Mouse (Mus musculus) frontal cortex, postnatal 25 days (tissue): ENCODE results near the gene Amph.
A peak's percentile ranks its signal among the peaks of the same experiment; 100 is the strongest.
"Not testable (repeated sequence)": the region's sequence is repeated elsewhere in the genome, so short reads cannot be mapped to it uniquely, and the experiment has no call there.

ENCODE experiments used
- DNase-seq, 2 experiments: peaks; one replicate each; pipeline ENCODE4 v3.0.0; 2022; ENCODE audit warnings: low spot score in 2 of 2

The Amph gene

DNA sequence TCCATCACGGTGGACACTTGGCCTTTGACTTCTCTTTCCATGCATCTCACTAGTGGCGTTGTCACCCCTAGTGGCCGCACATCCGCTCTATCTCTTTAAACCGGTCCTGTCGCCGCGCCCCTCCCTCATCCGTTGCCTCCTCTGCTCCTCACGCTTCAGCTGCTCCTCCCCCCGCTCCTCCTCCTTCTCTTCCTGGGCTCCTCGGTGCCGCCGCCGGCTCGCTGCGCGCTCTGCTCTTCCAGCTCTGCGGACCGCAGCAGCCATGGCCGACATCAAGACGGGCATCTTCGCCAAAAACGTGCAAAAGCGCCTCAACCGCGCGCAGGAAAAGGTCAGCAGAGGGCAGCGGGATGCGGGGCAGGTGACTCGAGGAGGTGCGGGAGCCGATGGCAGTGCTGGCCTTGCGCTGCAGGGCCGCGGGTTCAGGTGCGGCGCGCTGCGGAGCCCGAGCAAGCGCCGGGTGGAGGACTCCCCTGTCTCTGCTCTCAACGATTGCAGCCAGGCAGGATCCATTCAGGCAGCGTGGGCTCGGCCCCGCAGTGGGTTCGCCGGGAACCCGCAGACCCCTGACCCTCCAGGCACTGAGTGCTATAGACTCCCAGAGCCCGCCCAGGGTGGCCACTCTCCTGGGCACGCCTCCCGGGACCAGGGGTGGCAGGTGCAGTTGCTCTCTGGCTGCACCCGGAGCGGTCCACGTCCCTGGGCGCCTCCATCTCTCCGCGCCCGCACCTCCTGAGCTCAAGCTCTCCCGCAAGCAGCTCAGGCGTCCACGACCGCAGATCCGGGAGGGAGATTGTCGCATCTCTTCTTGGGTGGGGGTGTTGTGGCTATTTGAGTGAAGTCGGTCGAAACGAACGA lies at the start of gene Amph:
Gene Amph, plus strand, starts transcription at position 35 of the 858 bp plus-strand sequence.
- peak; percentile 76 to 77 for DNase-seq

DNA sequence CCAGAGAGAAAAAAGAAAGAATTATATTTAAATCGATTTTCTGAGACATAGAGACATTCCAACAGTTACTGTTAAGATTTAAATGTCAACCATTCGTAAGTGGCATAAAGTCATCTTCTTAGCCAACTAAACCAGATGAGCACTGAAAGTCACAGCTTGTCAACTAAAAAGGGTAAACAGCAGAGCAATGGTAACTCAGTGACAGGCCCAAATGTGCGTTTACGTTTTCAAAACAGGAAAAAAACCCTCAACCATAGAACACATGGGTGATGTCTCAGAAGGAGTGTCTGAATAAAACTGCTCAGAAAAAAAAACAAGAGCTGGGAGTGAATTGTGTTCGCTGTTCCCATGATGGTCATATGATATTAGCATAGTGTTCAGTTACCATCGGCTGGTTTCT lies 44.4 kb upstream of the Amph start:
- DNase-seq, result no peak

GRCm38 (mm10) chr13:18914774-18915173 lies 33.2 kb upstream of the Amph start:
- no peak for DNase-seq

DNA sequence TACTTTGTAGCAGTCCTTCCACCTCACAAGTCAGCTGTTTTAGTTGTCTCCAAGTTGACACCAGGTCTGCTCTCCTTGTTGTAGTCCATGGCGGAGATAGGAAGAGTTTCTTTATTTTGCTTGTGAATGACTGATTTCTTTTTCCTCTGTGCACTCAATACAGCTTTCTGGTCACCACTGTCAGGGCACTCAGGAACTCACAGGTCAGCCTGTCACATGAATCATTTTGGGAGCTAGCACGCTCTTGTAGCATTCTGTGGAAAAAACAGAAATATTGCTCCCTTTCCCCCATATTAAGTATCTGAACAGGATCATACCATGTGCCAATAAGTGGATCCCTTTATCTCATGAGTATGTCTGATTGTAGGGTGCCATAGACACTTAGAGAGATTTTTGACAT lies 14.8 kb upstream of the Amph start:
- not testable (repeated sequence) for DNase-seq

DNA sequence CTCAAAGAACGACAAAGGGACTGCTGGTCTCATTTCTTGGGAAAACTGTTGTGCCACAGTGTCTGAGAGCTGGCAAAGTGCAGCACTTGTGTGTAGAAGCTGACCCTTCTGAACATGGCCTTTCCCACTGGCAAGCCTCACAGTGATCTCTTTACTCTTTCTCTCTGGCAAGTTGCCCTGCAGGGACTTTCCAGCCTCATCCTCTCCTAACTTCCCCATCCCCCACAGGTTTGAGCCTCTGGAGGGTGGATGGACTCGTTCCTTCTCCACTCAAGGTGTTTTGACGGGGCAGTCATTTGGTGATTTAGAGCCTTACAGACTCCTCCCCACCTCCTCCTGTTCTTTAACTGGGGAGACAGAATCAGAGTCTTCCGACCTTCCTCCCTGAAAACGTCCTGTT lies 319 bp upstream of the Amph start:
- DNase-seq, result no peak

DNA sequence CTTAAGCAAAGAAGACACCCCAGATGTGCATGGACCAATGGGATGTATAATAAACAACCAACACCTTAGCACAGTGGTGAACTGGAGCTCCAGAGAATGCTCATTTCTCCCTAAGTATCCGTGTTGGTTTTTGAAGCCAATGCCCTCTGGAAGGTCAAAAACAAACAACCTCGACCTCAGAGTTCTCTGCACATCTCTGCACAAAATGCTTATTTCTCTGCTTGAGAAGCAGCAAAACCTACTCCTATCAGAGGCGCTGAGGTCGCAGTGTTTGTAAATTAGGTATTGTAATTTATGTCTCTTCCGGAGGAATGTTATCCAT lies 985 bp downstream of the Amph start:
- DNase-seq, result no peak

DNA sequence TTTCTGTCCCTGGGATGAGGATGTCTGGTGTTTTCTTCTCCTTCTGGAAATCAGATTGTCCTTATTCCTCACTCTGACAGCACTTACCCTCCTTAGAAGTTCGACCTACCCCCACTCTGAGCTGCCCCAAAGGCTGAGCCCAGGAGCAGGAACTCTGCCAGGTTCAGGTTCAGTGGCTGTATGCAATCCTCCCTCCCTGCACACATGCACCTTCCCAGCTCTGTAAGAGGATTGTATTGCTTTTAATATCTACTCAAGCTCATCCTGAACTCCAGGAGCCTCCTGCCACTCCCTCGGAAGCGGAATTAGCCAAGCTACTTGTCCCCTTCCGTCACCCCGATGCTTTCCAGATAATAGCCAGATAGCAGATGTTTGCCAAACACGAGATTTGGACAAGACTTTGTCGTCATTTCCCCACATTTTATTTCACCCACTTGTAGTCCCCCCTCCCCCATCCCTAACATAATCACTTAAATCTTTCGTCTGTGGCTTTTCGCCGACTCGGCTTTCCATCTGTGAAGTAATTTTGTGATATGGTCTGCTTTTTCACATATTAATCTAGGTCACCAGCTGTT lies 1.7 kb downstream of the Amph start:
- DNase-seq, result no peak

- DNase-seq, result no peak
Observed at GRCm38 (mm10) chr13:18953575-18953974, 5.6 kb downstream of the Amph start.

DNA sequence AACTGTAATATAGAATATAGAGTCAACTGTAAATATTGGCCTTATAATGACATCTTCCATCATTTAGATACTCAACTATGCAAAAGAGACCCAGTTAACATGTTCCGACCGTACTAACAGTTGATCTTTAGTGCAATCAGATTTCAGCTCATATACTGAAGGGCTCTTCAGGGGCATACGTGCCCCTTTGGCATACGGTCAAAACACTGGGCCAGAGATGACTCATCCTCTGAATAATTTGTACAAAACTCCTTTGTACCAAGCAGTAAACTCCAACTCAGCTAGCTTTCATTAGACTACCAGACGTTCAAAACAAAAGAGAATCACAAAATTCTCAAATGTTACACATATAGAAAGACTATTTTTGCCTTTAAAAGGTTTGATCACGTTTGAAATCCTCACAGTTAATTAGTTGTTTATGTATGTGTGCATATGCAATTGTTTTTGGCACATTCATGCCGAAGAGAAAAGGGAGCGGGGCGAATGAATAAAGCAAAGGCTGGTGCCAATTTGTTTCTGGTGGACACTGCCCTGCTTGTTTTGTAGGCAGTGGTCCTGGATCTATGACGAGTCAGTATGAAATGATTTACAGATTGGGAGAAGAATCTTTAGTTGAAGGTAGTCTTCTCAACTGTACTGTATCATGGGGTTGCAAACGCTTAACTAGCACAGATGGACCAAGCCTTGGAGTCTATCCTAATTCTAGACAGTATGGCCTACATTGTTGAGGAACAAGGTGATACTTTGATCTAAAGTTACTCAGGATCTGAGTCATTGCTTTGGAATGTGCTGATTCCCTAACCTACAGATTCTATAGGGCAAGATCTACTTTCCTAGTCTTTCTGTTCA lies 8.3 kb downstream of the Amph start:
- DNase-seq, result no peak

DNA sequence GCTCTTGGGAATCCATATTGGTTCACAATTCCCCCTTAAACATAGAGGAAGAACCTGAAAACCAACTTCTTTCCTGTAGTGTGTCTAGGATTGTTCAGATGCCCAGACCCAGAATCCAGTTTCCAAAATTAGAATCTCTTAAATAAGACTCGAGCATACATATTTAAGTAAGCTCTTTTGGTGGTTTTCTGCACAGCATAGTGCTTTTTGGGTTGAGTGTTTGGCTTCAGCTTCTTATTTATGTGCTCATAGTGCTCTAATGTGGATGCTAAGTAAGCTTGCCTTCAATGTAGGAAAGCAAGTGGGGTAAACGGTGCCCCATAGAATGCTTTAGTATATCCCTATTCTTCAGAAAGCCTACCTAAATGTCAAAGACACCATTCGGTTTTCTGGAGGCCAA lies 9.0 kb downstream of the Amph start:
- DNase-seq, result no peak

DNA sequence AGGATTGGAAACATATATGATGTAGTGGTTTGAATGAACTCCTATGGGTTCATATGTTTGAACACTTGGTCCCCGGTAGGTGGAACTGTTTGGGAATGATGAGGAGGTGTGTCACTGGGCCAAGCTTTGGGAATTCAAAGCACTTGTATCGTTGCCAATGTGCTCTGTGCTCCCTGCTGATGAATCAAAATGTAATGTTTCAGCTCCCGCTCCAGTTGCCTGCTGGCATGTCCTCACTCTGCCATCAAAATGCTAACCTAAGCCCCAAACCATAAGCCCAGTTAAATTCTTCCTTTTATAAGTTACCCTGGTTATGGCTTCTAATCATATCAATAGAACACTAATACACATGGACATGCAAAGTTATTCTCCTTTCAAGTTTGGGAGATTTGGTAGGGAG lies 24.6 kb downstream of the Amph start:
- no peak for DNase-seq

- no peak for DNase-seq
Observed at GRCm38 (mm10) chr13:18974351-18974750, 26.3 kb downstream of the Amph start.

DNA sequence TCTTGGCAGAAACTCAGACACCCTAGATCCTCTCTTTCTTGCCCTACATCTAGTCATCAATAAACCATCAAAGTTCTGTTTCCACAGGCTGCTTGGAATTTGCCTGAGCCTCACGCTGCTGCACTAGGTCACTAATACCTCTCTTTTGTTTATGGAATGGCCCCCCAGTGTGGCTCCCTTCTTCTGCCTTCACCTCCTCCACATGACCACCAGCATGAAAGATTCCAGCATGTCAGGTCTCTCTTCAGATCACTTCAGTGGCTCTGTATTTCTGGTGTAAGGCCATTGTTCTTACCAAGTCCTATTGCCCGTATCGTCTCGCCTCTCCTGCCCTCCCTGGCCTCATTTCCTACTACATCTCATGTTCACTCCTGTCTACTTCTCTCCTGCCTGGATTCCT lies 39.3 kb downstream of the Amph start:
- DNase-seq, result no peak

GRCm38 (mm10) chr13:18988323-18988722 lies 40.3 kb downstream of the Amph start:
- DNase-seq, result no peak

GRCm38 (mm10) chr13:18989185-18989714 lies 41.2 kb downstream of the Amph start:
- no peak for DNase-seq

DNA sequence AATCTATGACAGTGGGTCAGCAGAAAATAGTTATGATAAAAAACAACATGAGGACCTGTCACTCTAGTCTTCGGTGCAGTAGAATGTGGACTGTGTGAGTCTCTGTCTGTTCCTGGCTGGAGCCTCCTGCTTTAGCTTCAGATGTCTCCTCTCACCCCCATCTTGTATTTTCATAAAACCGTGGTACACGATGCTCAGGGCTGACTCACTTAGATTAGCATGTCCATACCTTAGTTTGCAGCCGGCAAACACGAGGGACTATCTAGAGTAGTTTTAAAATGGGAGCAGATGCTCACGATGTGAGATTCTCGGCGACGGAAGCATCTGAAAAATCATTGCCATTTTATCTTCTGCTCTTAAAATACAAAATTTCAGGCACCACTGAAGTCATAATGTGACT lies 54.5 kb downstream of the Amph start:
- DNase-seq, result no peak

DNA sequence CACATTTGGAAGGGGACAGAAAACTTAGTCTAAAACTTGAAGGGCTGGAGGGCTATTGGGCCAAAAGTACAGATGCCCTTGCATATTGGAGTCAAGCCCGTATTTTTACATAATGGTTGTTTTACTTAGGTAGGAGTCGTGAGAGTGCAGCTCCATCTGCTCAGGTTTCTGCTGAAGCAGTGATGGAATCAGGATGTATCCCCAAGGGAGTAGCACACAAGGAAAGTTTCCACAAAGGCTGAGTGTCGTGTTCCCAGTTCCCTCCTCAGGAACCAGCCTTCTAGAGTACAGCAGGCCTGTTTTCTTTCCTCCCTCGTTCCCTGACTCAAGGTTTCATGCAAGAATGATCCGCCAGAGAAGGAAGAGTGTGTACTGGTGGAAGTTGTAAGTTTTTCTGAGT lies 56.4 kb downstream of the Amph start:
- DNase-seq, result no peak

- no peak for DNase-seq
Observed at GRCm38 (mm10) chr13:19008440-19008839, 60.4 kb downstream of the Amph start.

GRCm38 (mm10) chr13:19014825-19015375 lies 66.9 kb downstream of the Amph start:
- DNase-seq, result no peak

DNA sequence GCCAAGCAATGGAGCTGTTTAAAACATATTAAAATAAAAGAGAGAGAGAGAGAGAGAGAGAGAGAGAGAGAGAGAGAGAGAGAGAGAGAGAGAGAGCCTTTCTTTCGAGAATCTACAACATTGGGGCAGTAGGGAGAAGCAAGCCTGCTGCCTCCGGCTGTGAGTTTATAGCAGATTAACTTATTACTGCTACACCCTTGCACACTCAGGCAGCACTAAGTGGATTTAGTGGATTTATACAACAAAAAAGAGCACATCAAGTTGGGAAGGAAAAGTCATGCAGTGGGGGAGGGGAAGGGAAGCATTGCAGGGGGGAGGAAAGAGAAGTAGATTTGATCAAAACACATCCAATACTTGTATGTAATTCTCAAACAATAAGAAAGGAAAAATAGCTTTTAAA lies 73.5 kb downstream of the Amph start:
- DNase-seq, result no peak

GRCm38 (mm10) chr13:19022310-19022709 lies 74.3 kb downstream of the Amph start:
- no peak for DNase-seq

DNA sequence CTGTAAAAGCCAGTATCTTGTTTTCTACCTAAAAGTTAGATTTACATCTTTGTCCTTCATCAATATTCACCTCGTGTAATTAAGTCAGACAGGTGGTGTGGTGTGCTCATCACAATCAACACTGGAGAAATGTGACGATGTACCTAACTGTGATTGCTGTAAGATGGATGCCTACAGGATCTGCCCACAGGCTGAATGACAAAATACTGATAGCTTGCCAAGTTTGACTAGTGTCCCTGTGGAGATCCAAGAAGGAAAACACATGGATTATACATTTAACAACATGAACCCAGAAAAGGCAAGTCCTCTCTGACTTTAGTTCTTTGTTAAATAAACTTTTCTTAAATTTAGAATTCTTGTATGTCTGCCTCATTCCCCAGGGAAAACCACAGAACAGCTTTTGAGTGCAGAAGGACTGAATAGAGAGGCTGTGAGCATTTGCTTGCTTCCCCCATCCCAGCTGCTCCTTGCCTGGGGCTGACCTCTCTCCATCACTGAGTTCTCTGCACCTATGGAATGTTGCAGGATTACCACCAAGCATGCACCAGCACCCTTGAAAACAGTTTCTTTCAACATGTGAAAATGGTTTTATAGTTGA lies 77.2 kb downstream of the Amph start:
- no peak for DNase-seq
